Mouse (Mus musculus): Measurements from ENCODE around the gene Fbxo41. TPM values are rescaled to one million over a fixed set of nuclear protein-coding genes. Genes with fewer than 3 reads are reported as not detected.

Fbxo41 gene
- not detected for polyA plus RNA-seq (2014; fragmentation: Illumina TruSeq; extraction: RNeasy Lipid Tissue Mini Kit (QIAGEN cat#74804); ENCODE audit: low read depth, low replicate concordance)

GRCm38 (mm10) chr6:85502911-85503250 lies at the start of gene Fbxo41:
TSS of gene Fbxo41 (minus strand) at chr6:85502994.

GRCm38 (mm10) chr6:85513531-85513910 lies 10.7 kb upstream of the Fbxo41 start, which contains the start of gene Egr4:
TSS of gene Egr4 (minus strand) at chr6:85513589.

GRCm38 (mm10) chr6:85451664-85452410 lies 51.0 kb downstream of the Fbxo41 start, which contains the start of gene Pradc1:
TSS of gene Pradc1 (minus strand) at chr6:85451970.

GRCm38 (mm10) chr6:85450697-85451663 lies 51.8 kb downstream of the Fbxo41 start, which contains the start of gene Cct7:
TSS of gene Cct7 (plus strand) at chr6:85451514.

GRCm38 (mm10) chr6:85431842-85432431 lies 70.9 kb downstream of the Fbxo41 start, which contains the start of gene Smyd5:
TSS of gene Smyd5 (plus strand) at chr6:85431989.

GRCm38 (mm10) chr6:85423836-85424379 lies 78.9 kb downstream of the Fbxo41 start, which contains the start of gene Noto:
TSS of gene Noto (plus strand) at chr6:85423886.

Other genes with a start within 250 kb of the Fbxo41 start
- gene Sfxn5, start 169.6 kb downstream of the Fbxo41 start, polyA plus RNA-seq (2014; fragmentation: Illumina TruSeq; extraction: RNeasy Lipid Tissue Mini Kit (QIAGEN cat#74804); ENCODE audit: low read depth, low replicate concordance) = 5.4 TPM
- gene Rab11fip5, start 128.4 kb downstream of the Fbxo41 start, polyA plus RNA-seq (2014; fragmentation: Illumina TruSeq; extraction: RNeasy Lipid Tissue Mini Kit (QIAGEN cat#74804); ENCODE audit: low read depth, low replicate concordance) = 1.1 TPM
- gene Noto, start 79.1 kb downstream of the Fbxo41 start, polyA plus RNA-seq (2014; fragmentation: Illumina TruSeq; extraction: RNeasy Lipid Tissue Mini Kit (QIAGEN cat#74804); ENCODE audit: low read depth, low replicate concordance) = not detected
- 2.1 TPM for gene Smyd5, start 71.0 kb downstream of the Fbxo41 start, polyA plus RNA-seq (2014; fragmentation: Illumina TruSeq; extraction: RNeasy Lipid Tissue Mini Kit (QIAGEN cat#74804); ENCODE audit: low read depth, low replicate concordance)
- gene Cct7, start 51.5 kb downstream of the Fbxo41 start, polyA plus RNA-seq (2014; fragmentation: Illumina TruSeq; extraction: RNeasy Lipid Tissue Mini Kit (QIAGEN cat#74804); ENCODE audit: low read depth, low replicate concordance) = 99.8 TPM
- gene Pradc1, start 51.0 kb downstream of the Fbxo41 start, polyA plus RNA-seq (2014; fragmentation: Illumina TruSeq; extraction: RNeasy Lipid Tissue Mini Kit (QIAGEN cat#74804); ENCODE audit: low read depth, low replicate concordance) = 4.5 TPM
- not detected for gene Egr4, start 10.6 kb upstream of the Fbxo41 start, polyA plus RNA-seq (2014; fragmentation: Illumina TruSeq; extraction: RNeasy Lipid Tissue Mini Kit (QIAGEN cat#74804); ENCODE audit: low read depth, low replicate concordance)
- gene Alms1, start 84.5 kb upstream of the Fbxo41 start, polyA plus RNA-seq (2014; fragmentation: Illumina TruSeq; extraction: RNeasy Lipid Tissue Mini Kit (QIAGEN cat#74804); ENCODE audit: low read depth, low replicate concordance) = 7.3 TPM
- not detected for gene Nat8f7, start 210.2 kb upstream of the Fbxo41 start, polyA plus RNA-seq (2014; fragmentation: Illumina TruSeq; extraction: RNeasy Lipid Tissue Mini Kit (QIAGEN cat#74804); ENCODE audit: low read depth, low replicate concordance)

Data from sigmoid colon, adult 10 weeks (tissue).